Mouse (Mus musculus): Measurements from ENCODE around the gene Cog8. TPM values are rescaled to one million over a fixed set of nuclear protein-coding genes. Genes with fewer than 3 reads are reported as not detected.

Cog8 gene
- 32.9 and 46.9 TPM in 2 replicates for polyA plus RNA-seq (2012; rRNA removed; ENCODE audit: low replicate concordance)

DNA sequence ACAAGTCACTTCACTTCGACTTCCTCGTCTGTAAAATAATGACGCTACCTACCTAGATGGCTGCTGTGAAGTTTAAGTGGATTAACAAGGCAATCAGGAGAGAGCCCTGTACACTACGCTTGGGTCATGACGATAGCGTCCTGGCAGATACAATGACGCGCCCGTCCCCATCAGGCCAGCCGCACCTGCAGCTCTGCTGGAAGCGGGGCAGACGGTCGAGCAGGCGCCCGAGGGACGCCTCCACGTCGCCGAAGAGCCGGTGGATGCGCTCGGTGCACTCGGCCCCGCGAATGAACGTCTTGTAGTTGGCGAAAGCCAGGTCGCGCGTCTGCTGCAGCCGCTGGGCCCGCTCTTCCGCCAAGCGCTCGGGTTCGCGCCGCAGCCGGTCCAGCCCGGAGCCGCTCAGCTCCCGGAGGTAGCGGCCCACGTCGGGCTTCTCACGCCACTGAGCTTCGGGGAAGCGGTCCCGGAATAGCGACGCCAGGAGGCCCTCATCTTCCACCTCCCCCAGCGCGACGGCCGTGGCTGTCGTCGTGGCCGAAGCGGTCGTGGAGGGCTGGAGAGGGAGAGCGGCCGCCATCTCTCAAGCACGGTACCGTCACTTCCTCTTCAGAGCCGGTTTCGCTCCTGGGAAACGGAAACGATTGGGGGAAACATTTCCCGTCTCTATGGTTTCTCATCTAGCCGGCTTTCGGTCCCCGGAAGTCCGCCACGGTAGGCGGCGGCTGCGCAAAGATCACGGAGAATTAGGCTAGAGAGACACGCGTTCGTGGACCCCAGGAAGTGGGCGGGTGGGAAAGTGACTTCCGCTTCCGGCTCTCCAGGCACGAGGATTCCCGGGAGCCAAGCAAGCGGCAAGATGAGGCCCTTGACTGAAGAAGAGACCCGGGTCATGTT, at the start of gene Cog8, which contains the start of gene Nip7:
Gene Cog8 (minus strand): TSS at position 614 of the 897 bp plus-strand sequence.
Gene Nip7 (plus strand): TSS at position 802 of the 897 bp plus-strand sequence.

DNA sequence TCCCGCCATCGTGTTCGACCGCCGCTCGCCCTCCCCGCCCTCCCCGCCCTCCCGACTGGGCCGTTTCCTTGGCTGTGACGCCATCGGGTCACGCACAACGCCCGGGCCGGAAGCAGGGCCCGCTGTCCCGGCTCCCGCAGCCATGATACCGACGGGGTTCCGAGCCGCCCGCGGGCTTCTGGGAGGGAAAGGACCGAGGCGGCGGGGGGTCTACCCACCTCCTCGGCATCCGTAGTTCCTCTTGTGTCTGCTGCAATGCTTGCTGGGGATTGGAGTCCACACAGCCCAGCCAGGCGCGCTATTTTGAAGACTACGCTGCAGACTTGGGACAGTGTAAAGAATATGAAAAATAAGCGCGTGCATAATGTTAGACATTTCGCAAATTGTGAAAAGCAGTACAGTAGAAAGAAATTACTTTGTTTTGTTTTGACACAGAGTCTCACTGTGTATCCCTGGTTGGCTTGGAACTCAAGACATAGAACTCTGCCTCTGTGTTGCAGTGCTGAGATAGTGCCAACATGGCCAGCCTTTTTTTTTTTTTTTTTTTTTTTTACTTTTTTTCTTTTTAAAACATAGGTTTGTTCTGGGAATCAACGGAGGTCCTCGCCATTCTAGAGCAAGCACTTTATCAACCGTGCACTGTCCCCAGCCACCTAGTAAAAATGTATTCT, 40.0 kb upstream of the Cog8 start, which contains the start of gene Terf2:
Gene Terf2 (minus strand): TSS at position 182 of the 671 bp plus-strand sequence.

DNA sequence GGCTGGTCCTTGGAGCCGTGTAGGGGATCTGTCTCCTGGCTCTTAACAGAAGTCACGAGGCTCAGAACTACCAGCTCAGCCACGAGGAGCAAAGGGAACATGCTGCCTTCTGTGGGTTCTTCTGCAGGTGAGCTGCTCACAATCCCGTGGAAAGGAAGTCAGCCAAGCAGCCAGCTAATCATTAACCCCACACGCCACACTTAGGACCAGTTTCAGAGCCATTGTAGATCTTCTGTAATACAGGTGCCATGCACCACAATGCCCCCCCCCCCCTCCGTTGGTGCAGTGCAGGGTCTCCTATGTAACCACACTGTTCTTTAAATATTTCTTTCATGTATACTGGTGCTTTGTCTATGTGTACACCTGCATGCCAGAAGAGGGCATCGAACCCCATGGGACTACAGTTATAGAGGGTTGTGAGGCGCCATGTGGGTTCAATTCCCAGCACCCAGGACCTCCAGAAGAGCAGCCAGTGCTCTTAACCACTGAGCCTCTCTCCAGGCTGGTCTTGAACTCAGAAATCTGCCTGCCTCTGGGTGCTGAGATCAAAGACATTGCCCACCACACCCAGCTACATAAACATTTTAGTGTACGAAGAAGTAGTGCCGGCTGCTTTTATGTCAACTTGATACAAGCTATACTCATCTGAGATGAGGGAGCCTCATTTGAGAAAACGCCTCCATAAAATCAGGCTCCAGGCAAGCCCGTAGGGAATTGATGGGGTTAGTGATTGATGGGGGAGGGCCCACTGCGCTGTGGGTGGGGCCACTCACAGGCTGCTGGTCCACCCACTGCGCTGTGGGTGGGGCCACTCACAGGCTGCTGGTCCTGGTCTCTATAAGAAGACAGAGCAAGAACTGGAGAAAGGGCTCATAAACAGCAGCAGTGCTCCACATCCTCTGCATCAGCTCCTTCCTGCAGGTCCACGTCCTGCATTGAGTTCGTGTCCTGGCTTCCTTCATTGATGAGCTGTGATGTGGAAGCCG, 9.3 kb upstream of the Cog8 start, which contains the start of gene Tmed6:
Gene Tmed6 (minus strand): TSS at position 134 of the 986 bp plus-strand sequence.

DNA sequence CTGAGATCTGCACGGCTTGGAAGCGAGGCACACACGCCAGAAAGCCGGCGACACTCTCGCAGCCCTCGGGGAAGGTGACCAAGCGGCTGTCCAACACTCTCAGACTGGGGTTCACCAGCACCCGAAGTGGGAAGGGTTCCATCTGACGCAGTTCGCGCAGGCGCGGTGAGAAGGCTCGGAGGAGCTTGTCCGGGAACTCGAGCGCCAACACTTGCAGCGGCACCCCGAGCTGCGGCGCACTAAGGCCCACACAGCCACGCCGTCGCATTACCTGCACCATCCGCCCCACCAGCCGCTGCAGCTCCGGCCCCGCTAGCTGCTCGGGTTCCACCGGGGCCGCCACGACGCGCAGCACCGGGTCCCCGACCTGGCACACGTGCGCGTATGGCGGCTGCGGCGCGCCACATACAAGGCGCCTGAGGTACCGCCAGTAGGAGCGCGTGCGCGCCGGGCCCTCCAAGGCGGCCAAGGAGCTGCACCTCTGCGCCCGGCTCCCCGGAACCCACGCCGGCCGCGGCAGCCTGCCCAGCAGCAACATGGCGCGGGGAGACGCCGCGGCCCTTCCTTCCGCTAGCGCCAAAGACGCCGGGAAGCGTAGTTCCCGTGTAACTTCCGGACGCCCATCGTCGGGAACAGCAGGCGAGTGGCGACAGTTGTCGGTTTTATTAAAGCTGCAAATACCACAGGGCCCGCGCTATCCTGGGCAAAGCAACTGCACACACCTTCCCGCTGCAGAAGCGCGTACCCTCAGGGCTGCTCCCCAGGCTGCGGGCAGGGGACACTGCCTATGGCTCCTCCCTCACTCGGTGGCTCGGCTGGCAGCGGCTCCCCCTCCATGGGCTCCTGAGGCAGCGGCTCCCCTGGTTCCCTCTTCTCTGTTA, 8.2 kb downstream of the Cog8 start, which contains the start of gene Pdf:
Gene Pdf (minus strand): TSS at position 554 of the 881 bp plus-strand sequence.

DNA sequence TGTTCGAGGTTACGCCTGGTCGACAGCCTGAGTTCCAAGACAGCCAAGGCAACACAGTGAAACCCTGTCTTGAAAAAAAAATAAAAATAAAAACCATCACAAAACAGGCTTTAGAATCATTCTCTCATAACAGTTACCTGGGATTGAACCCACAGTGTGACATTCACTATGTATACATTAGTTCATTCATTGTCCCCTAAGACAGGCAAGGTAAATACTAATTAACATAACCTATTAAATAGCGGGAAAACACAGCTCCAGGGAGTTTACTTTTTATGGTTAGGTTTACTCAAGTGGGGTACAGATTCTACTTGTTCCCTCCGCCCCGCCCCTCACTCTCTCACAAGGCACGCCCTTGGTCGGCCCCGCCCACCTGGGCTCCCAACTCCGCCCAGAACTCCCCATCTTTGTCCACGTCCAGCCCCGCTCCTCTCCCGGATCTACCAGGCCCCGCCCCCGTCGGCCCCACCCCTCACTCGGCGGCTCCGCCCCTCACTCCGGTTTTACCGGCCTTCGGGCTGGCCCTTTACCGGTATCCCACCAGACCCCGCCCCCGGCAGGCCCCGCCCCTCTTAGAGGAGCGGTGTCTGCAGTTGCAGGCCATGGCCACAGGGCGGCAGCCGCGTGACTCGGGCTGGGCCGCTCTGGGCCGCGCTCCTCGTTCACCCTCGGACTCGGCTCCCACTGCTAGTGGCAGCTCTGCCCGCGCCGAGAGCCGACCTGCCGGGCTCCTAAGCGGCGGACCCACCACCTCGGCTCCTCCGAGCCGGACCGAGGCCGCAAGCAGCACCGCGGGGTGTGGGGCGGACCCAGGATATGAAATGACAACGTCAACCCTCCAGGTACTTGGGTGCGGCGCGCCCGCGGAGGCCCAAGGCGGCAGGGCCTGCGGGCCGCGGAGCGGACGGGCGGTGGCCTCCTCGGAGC, 25.6 kb downstream of the Cog8 start, which contains the start of gene Vps4a:
Gene Vps4a (plus strand): TSS at position 573 of the 927 bp plus-strand sequence.

Other genes starting within 250 kb of the Cog8 start
- gene Has3, start 186.4 kb downstream of the Cog8 start, polyA plus RNA-seq (2012; rRNA removed; ENCODE audit: low replicate concordance), result 0.85 and 2.2 TPM in 2 replicates
- gene Utp4, start 163.1 kb downstream of the Cog8 start, polyA plus RNA-seq (2012; rRNA removed; ENCODE audit: low replicate concordance), result 23.3 and 39.0 TPM in 2 replicates
- gene Sntb2, start 120.9 kb downstream of the Cog8 start, polyA plus RNA-seq (2012; rRNA removed; ENCODE audit: low replicate concordance), result 13.2 and 17.5 TPM in 2 replicates
- gene Vps4a, start 25.5 kb downstream of the Cog8 start, polyA plus RNA-seq (2012; rRNA removed; ENCODE audit: low replicate concordance), result 18.6 and 40.3 TPM in 2 replicates
- 27.9 and 65.8 TPM in 2 replicates for gene Pdf, start 8.1 kb downstream of the Cog8 start, polyA plus RNA-seq (2012; rRNA removed; ENCODE audit: low replicate concordance)
- 18.2 and 18.7 TPM in 2 replicates for gene Nip7, start 188 bp upstream of the Cog8 start, polyA plus RNA-seq (2012; rRNA removed; ENCODE audit: low replicate concordance)
- not detected in 2 replicates for gene Tmed6, start 9.0 kb upstream of the Cog8 start, polyA plus RNA-seq (2012; rRNA removed; ENCODE audit: low replicate concordance)
- gene Terf2, start 39.9 kb upstream of the Cog8 start, polyA plus RNA-seq (2012; rRNA removed; ENCODE audit: low replicate concordance), result 7.1 and 12.2 TPM in 2 replicates
- 106 and 141 TPM in 2 replicates for gene Cyb5b, start 94.0 kb upstream of the Cog8 start, polyA plus RNA-seq (2012; rRNA removed; ENCODE audit: low replicate concordance)
- 16.6 and 28.8 TPM in 2 replicates for gene Nfat5, start 236.8 kb upstream of the Cog8 start, polyA plus RNA-seq (2012; rRNA removed; ENCODE audit: low replicate concordance)